Mouse (Mus musculus): Measurements from ENCODE around the gene Zmym3.

Gene Zmym3

DNA sequence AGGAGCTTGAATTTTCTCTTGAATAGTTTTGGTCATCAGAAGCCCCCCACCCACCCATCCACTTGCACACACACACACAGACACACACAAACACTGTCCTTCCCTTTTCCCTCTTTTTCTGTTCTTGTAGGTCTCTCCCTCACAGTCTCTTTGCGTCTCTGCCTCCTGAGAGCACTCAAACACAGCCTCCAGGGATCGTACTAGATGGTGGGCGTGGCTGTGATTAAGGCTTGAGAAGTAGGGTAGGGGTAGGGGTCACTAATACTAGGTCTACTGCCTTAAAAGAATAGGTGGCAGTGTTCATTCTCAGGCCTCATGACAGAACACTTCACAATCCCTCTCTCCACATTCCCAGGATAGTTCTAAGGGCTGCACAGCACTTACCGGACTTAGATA lies at the start of gene Zmym3:
TSS of gene Zmym3 (minus strand) at position 150 of the 396 bp plus-strand sequence.
- H3K4me1 ChIP-seq (replicated peaks; ENCODE audit: low read depth, low read length), result peaks cover 43% of the 10 kb centered on the region
- no peaks in the 10 kb centered on the region for H3K27me3 ChIP-seq (ENCODE audit: insufficient read depth, low read length)
- TF ChIP-seq CTCF (conservative IDR thresholded peaks at IDR 0.05; ENCODE audit: low read length) (no peak), NANOG (IDR thresholded peaks at IDR 0.05; ENCODE audit: borderline replicate concordance, low read length) (no peak), POU5F1 (IDR thresholded peaks at IDR 0.05; ENCODE audit: borderline replicate concordance, low read length) (no peak)
- H3K36me3 ChIP-seq (ENCODE audit: insufficient read depth, low read length), result peaks cover 21% of the 10 kb centered on the region
- no peaks in the 10 kb centered on the region for H3K9me3 ChIP-seq (ENCODE audit: low read length)
- peak within 1 kb of the TSS; percentile 85 for H3K4me3 ChIP-seq (replicated peaks; ENCODE audit: low read length)

DNA sequence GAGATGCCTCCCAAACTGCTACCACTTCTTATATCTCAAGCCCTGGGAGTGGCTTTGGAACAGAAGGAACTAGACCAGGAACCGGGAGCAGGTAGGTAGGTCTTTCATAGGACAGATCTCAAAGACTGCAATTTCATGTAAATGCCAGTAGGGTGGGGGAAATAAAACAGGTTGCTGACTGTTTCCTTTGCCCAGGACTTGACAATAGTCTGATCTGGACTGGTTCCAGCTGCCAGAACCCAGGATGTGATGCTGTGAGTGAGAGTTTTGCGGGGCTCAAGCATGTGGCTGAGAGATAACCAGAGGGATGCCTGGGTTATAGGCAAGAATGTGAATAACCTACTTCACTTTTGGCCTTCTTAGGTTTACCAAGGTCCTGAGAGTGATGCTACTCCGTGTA lies 30.9 kb upstream of the Zmym3 start:
- Histone ChIP-seq H3K36me3 (ENCODE audit: insufficient read depth, low read length) (peaks cover 55% of the 10 kb centered on the region), H3K4me3 (replicated peaks; ENCODE audit: low read length) (no peak overlapping the region), H3K9me3 (ENCODE audit: low read length) (no peaks in the 10 kb centered on the region), H3K27me3 (ENCODE audit: insufficient read depth, low read length) (no peaks in the 10 kb centered on the region), H3K4me1 (replicated peaks; ENCODE audit: low read depth, low read length) (peaks cover 20% of the 10 kb centered on the region)
- no peak for TF ChIP-seq NANOG (IDR thresholded peaks at IDR 0.05; ENCODE audit: borderline replicate concordance, low read length)
- no peak for TF ChIP-seq POU5F1 (IDR thresholded peaks at IDR 0.05; ENCODE audit: borderline replicate concordance, low read length)
- no peak for TF ChIP-seq CTCF (conservative IDR thresholded peaks at IDR 0.05; ENCODE audit: low read length)

- H3K9me3 ChIP-seq (ENCODE audit: low read length), result no peaks in the 10 kb centered on the region
- TF ChIP-seq NANOG (IDR thresholded peaks at IDR 0.05; ENCODE audit: borderline replicate concordance, low read length), result no peak
- no peak for TF ChIP-seq POU5F1 (IDR thresholded peaks at IDR 0.05; ENCODE audit: borderline replicate concordance, low read length)
- no peak for TF ChIP-seq CTCF (conservative IDR thresholded peaks at IDR 0.05; ENCODE audit: low read length)
- H3K36me3 ChIP-seq (ENCODE audit: insufficient read depth, low read length), result peaks cover 60% of the 10 kb centered on the region
- peaks cover 20% of the 10 kb centered on the region for H3K4me1 ChIP-seq (replicated peaks; ENCODE audit: low read depth, low read length)
- no peak overlapping the region for H3K4me3 ChIP-seq (replicated peaks; ENCODE audit: low read length)
- no peaks in the 10 kb centered on the region for H3K27me3 ChIP-seq (ENCODE audit: insufficient read depth, low read length)
These were observed 30.5 kb upstream of the Zmym3 start for GRCm38 (mm10) chrX:101451147-101451546.

- H3K4me3 ChIP-seq (replicated peaks; ENCODE audit: low read length), result no peak within 1 kb of the TSS
- no peaks in the 10 kb centered on the region for H3K27me3 ChIP-seq (ENCODE audit: insufficient read depth, low read length)
- peaks cover 78% of the 10 kb centered on the region for H3K36me3 ChIP-seq (ENCODE audit: insufficient read depth, low read length)
- H3K9me3 ChIP-seq (ENCODE audit: low read length), result no peaks in the 10 kb centered on the region
- peaks cover 20% of the 10 kb centered on the region for H3K4me1 ChIP-seq (replicated peaks; ENCODE audit: low read depth, low read length)
- TF ChIP-seq NANOG (IDR thresholded peaks at IDR 0.05; ENCODE audit: borderline replicate concordance, low read length), result no peak
- no peak for TF ChIP-seq CTCF (conservative IDR thresholded peaks at IDR 0.05; ENCODE audit: low read length)
- no peak for TF ChIP-seq POU5F1 (IDR thresholded peaks at IDR 0.05; ENCODE audit: borderline replicate concordance, low read length)
These were observed 28.3 kb upstream of the Zmym3 start, which contains the start of gene Itgb1bp2 for GRCm38 (mm10) chrX:101448886-101449475. Gene Itgb1bp2, plus strand, starts transcription at chrX:101449088.

DNA sequence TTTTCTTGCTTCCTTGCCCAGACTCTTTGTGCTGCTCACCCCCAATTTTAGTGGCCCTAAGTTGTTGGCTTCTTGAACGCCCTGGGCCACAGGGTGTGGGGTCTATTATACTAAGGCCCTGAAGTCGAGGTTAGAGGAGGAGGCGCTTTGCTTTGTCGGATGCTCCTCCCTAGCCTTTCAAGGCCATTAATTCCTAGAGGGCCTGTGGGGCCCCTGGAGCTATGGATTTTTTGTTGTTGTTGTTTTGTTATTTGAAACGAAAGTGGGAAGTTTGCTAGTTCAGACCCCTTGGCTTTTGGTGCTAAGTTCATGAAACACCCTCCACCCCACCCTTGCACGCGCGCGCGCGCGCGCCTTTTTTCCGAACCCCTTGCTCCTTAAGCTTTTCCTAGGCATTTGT lies 9.3 kb upstream of the Zmym3 start:
- Histone ChIP-seq H3K4me1 (replicated peaks; ENCODE audit: low read depth, low read length) (peaks cover 31% of the 10 kb centered on the region), H3K36me3 (ENCODE audit: insufficient read depth, low read length) (peaks cover 33% of the 10 kb centered on the region), H3K27me3 (ENCODE audit: insufficient read depth, low read length) (no peaks in the 10 kb centered on the region), H3K9me3 (ENCODE audit: low read length) (no peaks in the 10 kb centered on the region), H3K4me3 (replicated peaks; ENCODE audit: low read length) (peak overlapping the region; percentile 87)
- TF ChIP-seq NANOG (IDR thresholded peaks at IDR 0.05; ENCODE audit: borderline replicate concordance, low read length) (no peak), POU5F1 (IDR thresholded peaks at IDR 0.05; ENCODE audit: borderline replicate concordance, low read length) (no peak), CTCF (conservative IDR thresholded peaks at IDR 0.05; ENCODE audit: low read length) (no peak)

GRCm38 (mm10) chrX:101429142-101429949 lies 8.7 kb upstream of the Zmym3 start, which contains the start of gene Nono:
Gene Nono, plus strand, starts transcription at chrX:101429318.
- no peak for TF ChIP-seq NANOG (IDR thresholded peaks at IDR 0.05; ENCODE audit: borderline replicate concordance, low read length)
- TF ChIP-seq CTCF (conservative IDR thresholded peaks at IDR 0.05; ENCODE audit: low read length), result no peak
- TF ChIP-seq POU5F1 (IDR thresholded peaks at IDR 0.05; ENCODE audit: borderline replicate concordance, low read length), result no peak
- H3K4me1 ChIP-seq (replicated peaks; ENCODE audit: low read depth, low read length), result peaks cover 31% of the 10 kb centered on the region
- H3K9me3 ChIP-seq (ENCODE audit: low read length), result no peaks in the 10 kb centered on the region
- peaks cover 31% of the 10 kb centered on the region for H3K36me3 ChIP-seq (ENCODE audit: insufficient read depth, low read length)
- peak within 1 kb of the TSS; percentile 87 for H3K4me3 ChIP-seq (replicated peaks; ENCODE audit: low read length)
- no peaks in the 10 kb centered on the region for H3K27me3 ChIP-seq (ENCODE audit: insufficient read depth, low read length)

- TF ChIP-seq NANOG (IDR thresholded peaks at IDR 0.05; ENCODE audit: borderline replicate concordance, low read length), result no peak
- TF ChIP-seq POU5F1 (IDR thresholded peaks at IDR 0.05; ENCODE audit: borderline replicate concordance, low read length), result no peak
- no peak for TF ChIP-seq CTCF (conservative IDR thresholded peaks at IDR 0.05; ENCODE audit: low read length)
- Histone ChIP-seq H3K4me3 (replicated peaks; ENCODE audit: low read length) (peak overlapping the region; percentile 72), H3K36me3 (ENCODE audit: insufficient read depth, low read length) (peaks cover 28% of the 10 kb centered on the region), H3K27me3 (ENCODE audit: insufficient read depth, low read length) (no peaks in the 10 kb centered on the region), H3K9me3 (ENCODE audit: low read length) (no peaks in the 10 kb centered on the region), H3K4me1 (replicated peaks; ENCODE audit: low read depth, low read length) (peaks cover 31% of the 10 kb centered on the region)
These were observed 8.1 kb upstream of the Zmym3 start for GRCm38 (mm10) chrX:101428785-101429141.

DNA sequence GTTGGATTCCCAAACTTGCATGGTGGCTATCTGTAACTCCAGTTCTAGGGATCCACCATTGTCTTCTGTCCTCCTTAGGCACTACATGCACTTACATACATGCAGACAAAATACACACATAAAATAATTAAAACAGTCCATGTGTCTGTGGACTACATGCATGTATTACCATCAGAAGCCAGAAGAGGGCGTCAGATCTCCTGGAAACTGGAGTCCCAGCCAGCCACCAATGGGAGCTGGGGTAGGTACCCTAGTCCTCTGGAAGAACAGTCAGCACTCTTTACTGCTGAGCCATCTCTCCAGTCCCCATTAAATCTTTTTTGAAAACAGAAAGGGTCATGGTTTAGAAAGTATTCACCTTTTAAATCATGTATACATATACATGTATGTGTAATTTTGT lies 7.1 kb upstream of the Zmym3 start:
- TF ChIP-seq NANOG (IDR thresholded peaks at IDR 0.05; ENCODE audit: borderline replicate concordance, low read length) (no peak), CTCF (conservative IDR thresholded peaks at IDR 0.05; ENCODE audit: low read length) (peak; percentile 53)
- Histone ChIP-seq H3K27me3 (ENCODE audit: insufficient read depth, low read length) (no peaks in the 10 kb centered on the region), H3K4me1 (replicated peaks; ENCODE audit: low read depth, low read length) (peaks cover 26% of the 10 kb centered on the region), H3K36me3 (ENCODE audit: insufficient read depth, low read length) (peaks cover 20% of the 10 kb centered on the region), H3K9me3 (ENCODE audit: low read length) (no peaks in the 10 kb centered on the region), H3K4me3 (replicated peaks; ENCODE audit: low read length) (no peak overlapping the region)
